Mouse (Mus musculus) MEL (cell line): ENCODE data around the gene Limk2. TPM values are rescaled to one million over a fixed set of nuclear protein-coding genes. Genes with fewer than 3 reads are reported as not detected.

Experiments
- DNase-seq: peaks from one replicate; pipeline ENCODE4 v3.0.0; 2011; ENCODE audit warnings: low read depth, low spot score
- H3K27ac ChIP-seq: 2 replicates; pipeline ENCODE4 v1.5.1; 2012; ENCODE audit warnings: low read depth, mild to moderate bottlenecking, control low read depth, low read length, moderate library complexity; ENCODE audit not compliant: control insufficient read depth
- H3K27me3 ChIP-seq, 2 experiments: fragments of 150-350 bp in 1 of 2; sonication (generic) in 1 of 2; 2 replicates each; pipeline ENCODE4 v1.6.1; 2012; ENCODE audit warnings: low read length in 2 of 2, mild to moderate bottlenecking in 2 of 2, improper control_type of control experiment in 1 of 2, moderate library complexity in 1 of 2; ENCODE audit not compliant: insufficient read depth in 2 of 2, control insufficient read depth in 1 of 2
- H3K36me3 ChIP-seq, 2 experiments: 2 replicates each; pipeline ENCODE4 v1.6.1; 2012 to 2014; ENCODE audit warnings: low read length in 2 of 2, improper control_type of control experiment in 1 of 2, inconsistent platforms in 1 of 2, mild to moderate bottlenecking in 1 of 2; ENCODE audit not compliant: insufficient read depth in 2 of 2, control insufficient read depth in 1 of 2
- H3K4me1 ChIP-seq, 2 experiments: fragments of 150-350 bp in 1 of 2; sonication (generic) in 1 of 2; 2 replicates each; pipeline ENCODE4 v1.6.1; 2012; ENCODE audit warnings: low read length in 2 of 2, improper control_type of control experiment in 1 of 2, mild to moderate bottlenecking in 1 of 2; ENCODE audit not compliant: insufficient read depth in 2 of 2, control insufficient read depth in 1 of 2
- H3K4me3 ChIP-seq, 2 experiments: fragments of 150-350 bp in 1 of 2; sonication (generic) in 1 of 2; 2 replicates each; pipeline ENCODE4 v1.5.1; 2012; ENCODE audit warnings: low read depth in 2 of 2, low read length in 2 of 2, mild to moderate bottlenecking in 2 of 2, moderate library complexity in 2 of 2, control low read depth in 1 of 2, improper control_type of control experiment in 1 of 2; ENCODE audit not compliant: control insufficient read depth in 1 of 2, insufficient read depth in 1 of 2
- H3K79me2 ChIP-seq: 2 replicates; pipeline ENCODE4 v1.6.1; 2012; ENCODE audit warnings: mild to moderate bottlenecking, low read length, moderate library complexity; ENCODE audit not compliant: control insufficient read depth, poor library complexity, insufficient read depth
- H3K9ac ChIP-seq: 2 replicates; pipeline ENCODE4 v1.6.1; 2012; ENCODE audit warnings: low read depth, mild to moderate bottlenecking, control low read depth, low read length, moderate library complexity; ENCODE audit not compliant: control insufficient read depth, poor library complexity, severe bottlenecking
- H3K9me3 ChIP-seq: fragments of 150-350 bp; sonication (generic); replicated peaks from 2 replicates; pipeline ENCODE4 v1.6.1; 2012; ENCODE audit warnings: mild to moderate bottlenecking, low read length, improper control_type of control experiment, moderate library complexity; ENCODE audit not compliant: insufficient read depth
- BHLHE40 ChIP-seq: IDR thresholded peaks from 2 replicates; pipeline ENCODE4 v1.6.1; 2012; ENCODE audit warnings: low read depth, mild to moderate bottlenecking, inconsistent platforms, low read length, improper control_type of control experiment, borderline replicate concordance
- CHD1 ChIP-seq: IDR thresholded peaks from 2 replicates; pipeline ENCODE4 v1.6.1; 2012; ENCODE audit warnings: low read depth, mild to moderate bottlenecking, inconsistent platforms, low read length, improper control_type of control experiment
- CHD2 ChIP-seq: IDR thresholded peaks from 2 replicates; pipeline ENCODE4 v1.6.1; 2011; ENCODE audit warnings: low read length, improper control_type of control experiment
- CTCF ChIP-seq, 3 experiments: IDR thresholded peaks in 2 of 3; conservative IDR thresholded peaks in 1 of 3; 2 replicates each; pipeline ENCODE4 v1.5.1; 2011 to 2012; ENCODE audit warnings: low read length in 3 of 3, low read depth in 2 of 3, mild to moderate bottlenecking in 2 of 3, improper control_type of control experiment in 1 of 3, inconsistent platforms in 1 of 3, mixed read lengths in 1 of 3, moderate library complexity in 1 of 3; ENCODE audit not compliant: control insufficient read depth in 1 of 3, insufficient read depth in 1 of 3, poor library complexity in 1 of 3, severe bottlenecking in 1 of 3
- E2F4 ChIP-seq: IDR thresholded peaks from 2 replicates; pipeline ENCODE4 v1.6.1; 2011; ENCODE audit warnings: low read depth, low read length, improper control_type of control experiment, borderline replicate concordance
- ELF1 ChIP-seq: IDR thresholded peaks from 2 replicates; pipeline ENCODE4 v1.6.1; 2014; ENCODE audit warnings: low read depth, mild to moderate bottlenecking, inconsistent platforms, low read length, improper control_type of control experiment, moderate library complexity
- ETS1 ChIP-seq: IDR thresholded peaks from 2 replicates; pipeline ENCODE4 v1.6.1; 2012; ENCODE audit warnings: low read depth, mild to moderate bottlenecking, inconsistent platforms, low read length, improper control_type of control experiment, moderate library complexity
- GABPA ChIP-seq: IDR thresholded peaks from 2 replicates; pipeline ENCODE4 v1.6.1; 2012; ENCODE audit warnings: low read depth, mild to moderate bottlenecking, inconsistent platforms, low read length, improper control_type of control experiment, moderate library complexity
- JUND ChIP-seq: IDR thresholded peaks from 2 replicates; pipeline ENCODE4 v1.6.1; 2011; ENCODE audit warnings: low read depth, mild to moderate bottlenecking, improper control_type of control experiment, low read length
- KAT2A ChIP-seq: conservative IDR thresholded peaks from 2 replicates; pipeline ENCODE4 v1.6.1; 2012; ENCODE audit warnings: low read depth, low read length, improper control_type of control experiment, inconsistent platforms
- MAFK ChIP-seq: IDR thresholded peaks from 2 replicates; pipeline ENCODE4 v1.6.1; 2011; ENCODE audit warnings: low read depth, mild to moderate bottlenecking, low read length, improper control_type of control experiment, borderline replicate concordance
- MAZ ChIP-seq: IDR thresholded peaks from 2 replicates; pipeline ENCODE4 v1.6.1; 2012; ENCODE audit warnings: low read depth, mild to moderate bottlenecking, inconsistent platforms, low read length, improper control_type of control experiment
- MXI1 ChIP-seq: IDR thresholded peaks from 2 replicates; pipeline ENCODE4 v1.6.1; 2011; ENCODE audit warnings: mild to moderate bottlenecking, low read depth, low read length, improper control_type of control experiment
- NRF1 ChIP-seq: IDR thresholded peaks from 2 replicates; pipeline ENCODE4 v1.6.1; 2014; ENCODE audit warnings: low read depth, mild to moderate bottlenecking, inconsistent platforms, low read length, improper control_type of control experiment, moderate library complexity; ENCODE audit not compliant: poor library complexity, insufficient read depth, severe bottlenecking
- POLR2AphosphoS2 ChIP-seq: IDR thresholded peaks from 2 replicates; pipeline ENCODE4 v1.6.1; 2011; ENCODE audit warnings: low read length, improper control_type of control experiment
- RAD21 ChIP-seq: IDR thresholded peaks from 2 replicates; pipeline ENCODE4 v1.6.1; 2011; ENCODE audit warnings: mild to moderate bottlenecking, low read depth, low read length, improper control_type of control experiment
- RCOR1 ChIP-seq: IDR thresholded peaks from 2 replicates; pipeline ENCODE4 v1.6.1; 2012; ENCODE audit warnings: low read depth, mild to moderate bottlenecking, inconsistent platforms, low read length, improper control_type of control experiment
- SIN3A ChIP-seq: IDR thresholded peaks from 2 replicates; pipeline ENCODE4 v1.6.1; 2012; ENCODE audit warnings: low read length, improper control_type of control experiment, inconsistent platforms
- SMC3 ChIP-seq: IDR thresholded peaks from 2 replicates; pipeline ENCODE4 v1.6.1; 2011; ENCODE audit warnings: low read depth, low read length, improper control_type of control experiment
- TBP ChIP-seq: IDR thresholded peaks from 2 replicates; pipeline ENCODE4 v1.8.0; 2011; ENCODE audit warnings: low read depth, low read length, improper control_type of control experiment
- UBTF ChIP-seq: IDR thresholded peaks from 2 replicates; pipeline ENCODE4 v1.6.1; 2012; ENCODE audit warnings: low read depth, mild to moderate bottlenecking, inconsistent platforms, low read length, improper control_type of control experiment, moderate library complexity, borderline replicate concordance; ENCODE audit not compliant: insufficient read depth
- USF1 ChIP-seq: IDR thresholded peaks from 2 replicates; pipeline ENCODE4 v1.6.1; 2014; ENCODE audit warnings: low read depth, mild to moderate bottlenecking, inconsistent platforms, low read length, improper control_type of control experiment, moderate library complexity
- ZC3H11A ChIP-seq: IDR thresholded peaks from 2 replicates; pipeline ENCODE4 v1.6.1; 2012; ENCODE audit warnings: low read depth, mild to moderate bottlenecking, inconsistent platforms, low read length, improper control_type of control experiment
- ZKSCAN1 ChIP-seq: IDR thresholded peaks from 2 replicates; pipeline ENCODE4 v1.6.1; 2012; ENCODE audit warnings: low read depth, mild to moderate bottlenecking, inconsistent platforms, low read length, improper control_type of control experiment, moderate library complexity
- polyA plus RNA-seq, 2 experiments: library from polyadenylated mRNA; stranded (reverse) in 1 of 2; unstranded in 1 of 2; fragments of >175 nt in 1 of 2; fragments of >200 nt in 1 of 2; gene quantifications; 2 replicates each; pipeline versions ENCODE4 v1.2.1 to v1.2.4; 2012; ENCODE audit warnings: low replicate concordance in 2 of 2, low read depth in 1 of 2; ENCODE audit not compliant: insufficient read length in 2 of 2, insufficient read depth in 1 of 2, missing spikeins in 1 of 2
- total RNA-seq: library from RNA; depleted of rRNA; stranded (reverse); fragments of 300-350 nt; gene quantifications from 2 replicates; pipeline ENCODE4 v1.2.3, GENCODE M21; 2012

Limk2 gene
- total and polyA plus RNA-seq, 3 experiments: 19.6 to 29.1 TPM; not detected in 1

DNA sequence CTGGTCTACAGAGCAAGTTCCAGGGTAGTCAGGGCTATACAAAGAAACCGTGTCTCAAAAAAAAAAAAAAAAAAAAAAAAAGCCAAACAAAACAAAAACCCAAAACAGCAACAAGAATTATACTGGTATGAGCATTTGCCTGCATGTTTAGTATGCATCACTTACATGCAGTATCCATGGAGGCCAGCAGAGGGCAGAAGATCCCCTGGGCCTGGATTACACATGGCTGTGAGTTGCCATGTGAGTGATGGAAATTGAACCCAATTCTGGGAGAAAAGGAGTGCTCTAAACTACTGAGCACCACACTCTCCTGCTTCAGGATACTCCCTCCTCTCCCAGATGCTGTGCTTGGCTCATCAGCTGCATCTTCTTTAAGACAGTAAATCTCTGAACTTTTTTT lies 47.4 kb upstream of the Limk2 start (continued):
- TF ChIP-seq MAFK (no peak), MXI1 (peak; percentile 76), CTCF (IDR thresholded peaks at IDR 0.05 in 2 of 3, conservative IDR thresholded peaks at IDR 0.05 in 1 of 3; ENCODE audit: control insufficient read depth in 1 of 3, insufficient read depth in 1 of 3, low read depth in 2 of 3, low read length in 3 of 3, poor library complexity in 1 of 3, severe bottlenecking in 1 of 3) (peak; percentile 90 to 95 (median 92)), KAT2A (no peak), JUND (no peak), ETS1 (no peak), BHLHE40 (no peak; the same call in 1 of the 2 replicates), NRF1 (no peak), ELF1 (0 out of 2 replicates have a peak, but pooled peaks have one; percentile 24)
- TF ChIP-seq, all 39 proteins: peak for 10

DNA sequence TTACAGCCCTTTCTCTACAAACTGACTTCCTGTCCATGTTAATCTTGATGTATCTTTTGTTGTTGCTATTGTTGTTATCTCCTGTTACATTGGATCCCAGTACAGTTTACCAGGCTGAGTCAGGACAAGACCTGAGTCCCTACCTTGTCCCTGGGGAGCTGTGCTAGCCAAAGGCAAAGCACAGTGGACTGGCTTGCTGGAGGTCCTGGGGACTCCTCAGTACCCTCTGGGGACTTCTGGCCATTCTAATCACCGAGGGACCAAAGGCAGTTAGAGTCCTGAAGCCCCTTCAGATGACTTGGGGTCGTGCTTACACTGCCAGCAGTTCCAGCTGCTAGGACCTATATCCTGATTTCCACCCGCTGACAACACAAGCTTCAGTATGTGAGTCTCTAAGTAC lies 45.5 kb upstream of the Limk2 start:
- no peak overlapping the region for H3K27ac ChIP-seq
- H3K9ac ChIP-seq: no peak overlapping the region
- no peak overlapping the region for H3K4me3 ChIP-seq
- H3K9me3 ChIP-seq: no peaks in the 10 kb centered on the region
- DNase-seq: no peak
- TF ChIP-seq USF1: no peak
- no peak for TF ChIP-seq TBP
- no peak for TF ChIP-seq SIN3A
- no peak for TF ChIP-seq RCOR1
- no peak for TF ChIP-seq SMC3
- no peak for TF ChIP-seq CHD2
- TF ChIP-seq UBTF: no peak
- TF ChIP-seq KAT2A: no peak
- no peak for TF ChIP-seq RAD21
- no peak for TF ChIP-seq CTCF (IDR thresholded peaks at IDR 0.05 in 2 of 3, conservative IDR thresholded peaks at IDR 0.05 in 1 of 3; ENCODE audit: control insufficient read depth in 1 of 3, insufficient read depth in 1 of 3, low read depth in 2 of 3, low read length in 3 of 3, poor library complexity in 1 of 3, severe bottlenecking in 1 of 3)
- no peak for TF ChIP-seq E2F4
- no peak for TF ChIP-seq MAZ
- no peak for TF ChIP-seq CHD1
- TF ChIP-seq GABPA: no peak
- TF ChIP-seq ELF1: no peak
- TF ChIP-seq POLR2AphosphoS2: no peak
- no peak for TF ChIP-seq ZKSCAN1
- no peak for TF ChIP-seq ZC3H11A
- H3K36me3 ChIP-seq: peaks cover 0 to 17% of the 10 kb centered on the region in 2 experiments; a peak in 2 of 4 replicates
- H3K27me3 ChIP-seq: no peaks in the 10 kb centered on the region
- H3K79me2 ChIP-seq: peaks cover 15% of the 10 kb centered on the region
- peaks cover 6 to 12% of the 10 kb centered on the region in 2 experiments for H3K4me1 ChIP-seq
